Mouse (Mus musculus) myocyte (in vitro differentiated cells): ENCODE measurements around the gene Gm572.

Experiments used
- POLR2A ChIP-seq: IDR thresholded peaks from one replicate; pipeline ENCODE4 v1.6.1; 2011; ENCODE audit warnings: low read depth, mild to moderate bottlenecking, control low read depth, moderate library complexity; ENCODE audit not compliant: insufficient read length
- TCF12 ChIP-seq: IDR thresholded peaks from one replicate; pipeline ENCODE4 v1.6.1; 2011; ENCODE audit warnings: mild to moderate bottlenecking, control low read depth; ENCODE audit not compliant: poor library complexity, insufficient read depth, severe bottlenecking

- no peak for TF ChIP-seq TCF12
- no peak for TF ChIP-seq POLR2A
Observed at GRCm38 (mm10) chr4:148596731-148597130, 46.4 kb upstream of the Gm572 start.
